Mouse (Mus musculus): ENCODE results near the gene Itprip.

Itprip gene

DNA sequence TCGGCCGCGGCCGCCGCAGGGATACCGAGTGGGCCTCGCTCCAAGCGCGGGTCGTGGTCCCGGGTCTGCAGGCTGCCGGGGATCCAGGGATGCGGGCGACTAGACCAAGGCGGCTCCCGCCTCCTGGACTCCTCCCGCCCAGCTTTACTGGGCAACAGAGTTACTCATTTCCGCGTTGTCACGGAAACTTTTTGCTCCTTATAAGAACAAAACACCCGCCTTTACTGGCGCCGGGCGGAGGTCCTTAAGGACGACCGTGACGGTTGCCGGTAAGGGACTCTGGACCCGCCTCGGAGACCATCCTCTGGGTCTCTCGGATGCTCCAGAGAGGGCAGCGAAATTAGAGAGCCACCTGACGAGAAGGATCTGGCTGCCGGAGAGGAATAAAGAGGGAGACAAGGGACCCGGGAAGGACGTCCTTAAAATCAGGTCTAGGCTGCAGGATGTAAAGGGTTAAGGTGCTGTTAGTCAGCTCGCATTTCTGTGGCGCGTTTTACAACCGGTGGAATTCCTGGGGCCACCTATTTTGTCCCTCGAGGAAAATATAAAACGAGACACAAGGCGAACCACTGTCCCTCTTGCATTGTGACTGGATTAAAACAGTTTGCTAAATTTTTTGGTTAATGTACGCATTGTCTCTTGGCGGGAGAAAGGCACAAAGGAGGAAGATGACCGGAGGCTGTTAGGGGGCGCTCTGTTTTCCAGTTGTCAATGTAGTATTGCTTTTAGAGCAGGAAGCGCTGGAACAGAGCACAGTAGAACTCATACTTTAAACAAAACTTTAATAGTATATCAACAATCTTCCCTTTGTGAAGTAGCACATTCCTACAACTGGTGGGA is at the start of gene Itprip, which contains the start of gene Cfap43:
Gene Itprip, minus strand, starts transcription at position 174 of the 840 bp plus-strand sequence.
Gene Cfap43, minus strand, starts transcription at position 162 of the 840 bp plus-strand sequence.
- DNase-seq (ENCODE audit: low read depth, low spot score): peak; percentile 91

DNA sequence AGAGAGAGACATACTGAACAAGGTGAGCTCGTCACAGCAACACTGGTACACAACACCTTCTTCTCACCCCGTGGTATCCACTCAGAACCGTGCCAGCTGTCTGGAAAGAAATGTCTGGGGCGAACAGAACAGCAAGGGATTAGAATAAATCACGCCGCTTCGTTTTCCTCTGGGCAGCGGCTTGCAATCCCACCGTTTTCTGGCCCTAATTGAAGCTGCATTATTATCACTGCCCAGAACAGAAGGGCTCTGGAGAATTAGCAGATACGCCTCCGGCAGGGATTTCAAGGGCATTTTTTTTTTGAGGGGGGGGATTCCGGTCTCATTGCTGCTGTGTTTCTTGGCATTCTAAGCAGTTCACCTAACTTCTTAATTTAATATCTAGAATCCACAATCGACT is 39.1 kb upstream of the Itprip start:
- no peak for DNase-seq (ENCODE audit: low read depth, low spot score)

DNA sequence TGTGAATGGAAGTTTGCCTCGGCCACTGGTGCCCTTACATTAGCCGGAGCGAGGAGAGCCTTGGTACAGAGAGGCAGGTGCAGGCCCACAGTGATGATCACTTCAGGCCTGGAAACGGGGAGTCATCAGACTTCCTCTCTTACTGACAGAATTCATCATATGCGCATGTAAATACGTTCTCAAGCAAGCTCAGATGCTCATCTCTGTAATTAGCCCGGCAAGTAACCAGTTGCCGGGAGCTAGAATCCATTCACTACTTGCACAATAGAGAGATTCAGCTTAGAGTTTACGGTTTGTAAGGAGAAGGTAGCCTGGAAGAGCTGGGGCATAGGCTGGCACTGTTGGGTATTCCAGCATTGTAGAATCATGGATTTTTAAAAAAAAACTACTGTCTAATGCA is 34.1 kb upstream of the Itprip start:
- DNase-seq (ENCODE audit: low read depth, low spot score): no peak

DNA sequence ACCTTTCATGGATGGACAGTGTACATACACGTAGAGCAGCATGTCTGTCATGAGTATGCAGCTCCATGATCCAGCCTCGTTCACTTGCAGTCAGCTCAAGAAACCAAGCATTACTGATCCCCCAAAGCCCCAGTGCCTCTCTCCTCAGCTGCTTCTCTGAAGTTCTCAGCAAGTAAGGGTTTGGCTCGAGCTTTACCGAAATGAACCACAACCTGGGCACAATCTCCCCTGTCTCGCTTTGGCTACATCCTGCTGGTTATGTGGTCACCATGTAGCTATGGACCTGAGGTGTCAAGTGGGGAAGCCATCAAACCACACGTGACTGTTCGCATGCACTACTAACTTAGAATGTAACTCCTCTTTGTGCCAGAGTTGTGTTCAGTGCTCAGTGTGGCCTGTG is 31.8 kb upstream of the Itprip start:
- DNase-seq (ENCODE audit: low read depth, low spot score): no peak

DNA sequence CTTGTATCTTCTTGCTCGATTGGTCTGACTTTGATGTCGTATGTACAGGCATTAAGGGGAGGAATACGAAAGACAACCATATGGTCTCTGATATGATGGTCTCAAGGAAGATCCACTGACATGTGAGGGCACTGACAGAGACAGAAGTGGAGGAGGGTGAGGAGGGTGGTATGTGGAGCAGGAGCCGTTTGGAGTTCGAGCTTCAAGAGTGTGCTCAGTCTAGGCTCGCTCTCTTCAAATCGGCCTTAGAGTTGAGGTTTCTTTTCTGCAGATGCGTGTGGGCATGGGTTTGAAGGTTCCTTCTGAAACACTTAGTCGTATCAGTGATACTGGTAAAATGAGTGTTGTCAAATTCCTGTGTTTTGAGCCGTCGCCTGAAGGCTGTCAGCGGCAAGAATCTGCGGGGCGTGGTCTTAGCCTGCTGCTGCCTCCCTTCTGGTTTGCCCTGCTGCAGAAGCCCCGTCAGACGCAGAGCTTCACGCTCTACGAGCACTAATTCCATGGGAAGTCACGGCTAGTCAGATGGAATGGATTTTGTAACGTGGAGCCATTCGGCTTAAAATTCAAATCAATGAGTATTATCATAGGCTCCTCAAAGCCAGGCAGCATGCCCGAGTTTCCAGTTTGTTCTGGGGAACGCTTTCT is 27.8 kb upstream of the Itprip start:
- no peak for DNase-seq (ENCODE audit: low read depth, low spot score)

DNA sequence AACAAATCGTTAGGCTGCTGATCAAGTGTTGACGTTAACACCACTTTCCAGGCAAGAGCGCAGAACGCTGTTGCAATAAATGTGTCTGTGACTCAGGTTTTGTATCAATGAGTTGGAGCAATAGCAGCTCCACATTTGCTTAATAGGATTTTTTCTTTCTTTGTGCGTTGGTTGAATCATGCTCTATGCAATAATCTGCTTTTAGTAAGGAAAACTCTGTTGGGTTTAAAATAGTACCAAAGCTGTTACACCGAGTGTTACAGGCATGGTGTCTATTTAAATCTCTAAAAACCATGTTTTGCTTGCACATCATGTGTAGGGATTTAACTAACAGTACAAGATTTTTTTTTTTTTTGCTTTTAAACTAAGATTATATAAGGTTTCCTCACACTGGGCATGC is 20.3 kb upstream of the Itprip start:
- DNase-seq (ENCODE audit: low read depth, low spot score): no peak

DNA sequence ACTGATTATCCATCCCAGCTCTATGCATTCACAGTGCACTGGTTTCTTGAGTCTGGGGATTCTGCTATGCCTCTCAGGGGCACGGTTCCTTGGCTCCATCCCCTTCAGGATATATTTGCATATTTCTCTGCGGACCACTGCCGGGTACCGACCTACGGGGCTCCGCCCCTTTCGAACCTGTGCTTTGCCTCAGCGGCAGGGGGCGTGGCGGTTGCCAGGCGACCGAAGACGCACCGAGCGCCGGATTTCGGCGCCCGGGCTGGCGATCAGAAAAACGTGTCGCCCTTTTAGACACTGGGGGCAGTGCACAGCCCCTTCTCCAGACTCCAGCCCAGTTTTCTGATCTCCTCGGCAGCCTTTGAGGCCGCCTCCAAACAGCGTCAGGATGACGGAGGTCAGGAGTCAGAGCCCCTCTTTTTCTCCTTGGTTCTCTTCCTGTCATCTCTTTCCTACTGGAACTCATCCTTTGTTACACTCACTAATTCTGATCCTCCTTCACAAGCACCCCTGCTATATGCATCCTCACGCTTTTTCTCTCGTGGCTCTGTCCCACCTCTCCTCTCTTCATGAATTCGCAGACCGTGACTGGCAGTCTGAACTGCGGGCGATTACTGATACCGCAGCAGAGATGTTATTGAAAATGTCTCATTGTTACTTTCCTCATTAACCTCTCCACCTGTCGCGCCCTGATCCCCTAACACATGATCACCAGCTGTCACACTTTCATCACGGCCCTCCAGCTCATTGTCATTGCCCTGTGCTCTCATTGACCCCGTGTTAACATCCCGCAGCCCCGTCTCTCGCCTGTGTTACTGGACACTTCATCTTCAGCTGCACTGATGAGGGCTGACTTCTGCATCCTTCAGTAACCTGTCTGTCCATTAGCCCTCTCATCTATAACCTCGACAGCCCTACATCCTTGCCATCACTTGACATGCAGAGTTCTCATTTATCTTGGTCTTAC is 18.6 kb upstream of the Itprip start, which contains the start of gene Cfap58:
Gene Cfap58, plus strand, starts transcription at position 233 of the 964 bp plus-strand sequence.
- DNase-seq (ENCODE audit: low read depth, low spot score): peak; percentile 86

DNA sequence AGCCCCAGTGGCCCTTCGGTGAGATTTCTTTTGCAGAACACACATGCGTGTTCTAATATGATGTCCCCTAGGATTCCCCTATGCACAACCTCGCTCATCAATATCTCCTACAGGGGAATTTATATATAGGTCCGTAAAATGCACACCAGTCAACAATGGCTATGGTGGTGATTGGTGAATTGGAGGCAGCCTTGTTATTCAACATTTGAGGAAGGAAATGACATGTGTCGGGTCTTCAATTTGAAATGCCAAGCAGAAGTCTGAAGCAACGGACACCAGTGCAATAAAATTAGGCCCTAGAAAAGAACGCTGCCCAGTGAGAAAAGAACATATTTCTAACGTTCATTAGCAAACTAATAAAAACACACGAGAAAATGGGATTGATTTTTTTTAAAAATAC is 17.8 kb upstream of the Itprip start:
- DNase-seq (ENCODE audit: low read depth, low spot score): no peak

DNA sequence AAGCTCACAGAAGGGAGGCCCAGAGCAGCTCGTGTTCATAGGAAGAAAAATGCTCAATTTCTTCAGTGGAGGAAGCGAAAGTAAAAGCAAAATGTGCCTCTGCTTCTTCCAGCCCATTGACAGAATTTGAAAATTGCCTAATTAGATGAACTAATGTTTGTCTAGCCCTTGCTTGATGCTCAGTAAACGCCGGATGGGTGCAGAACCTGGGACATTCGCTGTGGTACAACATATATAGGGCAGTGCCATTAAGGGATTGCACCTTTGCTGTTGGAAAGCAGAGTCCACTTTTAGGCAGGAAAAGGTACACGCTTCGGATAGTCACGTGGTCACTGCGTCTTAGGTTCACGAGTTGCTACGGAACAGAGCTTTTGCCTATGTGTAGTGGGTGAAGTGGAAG is 17.4 kb upstream of the Itprip start:
- DNase-seq (ENCODE audit: low read depth, low spot score): no peak

DNA sequence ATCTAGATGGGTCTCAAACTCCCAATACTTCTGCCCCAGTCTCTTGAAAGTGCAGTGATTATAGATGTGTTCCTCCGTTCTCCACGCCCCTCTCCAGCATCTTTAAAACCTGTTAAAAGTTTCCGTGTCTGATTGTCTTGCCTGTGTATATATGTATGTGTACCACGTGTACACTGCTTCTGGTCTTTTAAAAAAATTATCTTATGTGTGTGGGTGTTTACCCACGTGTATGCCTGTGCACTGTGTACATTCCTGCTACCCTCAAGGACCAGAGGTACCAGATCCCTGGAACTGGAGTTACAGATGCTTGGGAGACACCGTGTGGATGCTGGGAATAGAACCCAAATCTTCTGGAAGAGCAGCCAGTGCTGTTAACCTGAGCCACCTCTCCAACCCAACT is 16.4 kb upstream of the Itprip start:
- DNase-seq (ENCODE audit: low read depth, low spot score): no peak

DNA sequence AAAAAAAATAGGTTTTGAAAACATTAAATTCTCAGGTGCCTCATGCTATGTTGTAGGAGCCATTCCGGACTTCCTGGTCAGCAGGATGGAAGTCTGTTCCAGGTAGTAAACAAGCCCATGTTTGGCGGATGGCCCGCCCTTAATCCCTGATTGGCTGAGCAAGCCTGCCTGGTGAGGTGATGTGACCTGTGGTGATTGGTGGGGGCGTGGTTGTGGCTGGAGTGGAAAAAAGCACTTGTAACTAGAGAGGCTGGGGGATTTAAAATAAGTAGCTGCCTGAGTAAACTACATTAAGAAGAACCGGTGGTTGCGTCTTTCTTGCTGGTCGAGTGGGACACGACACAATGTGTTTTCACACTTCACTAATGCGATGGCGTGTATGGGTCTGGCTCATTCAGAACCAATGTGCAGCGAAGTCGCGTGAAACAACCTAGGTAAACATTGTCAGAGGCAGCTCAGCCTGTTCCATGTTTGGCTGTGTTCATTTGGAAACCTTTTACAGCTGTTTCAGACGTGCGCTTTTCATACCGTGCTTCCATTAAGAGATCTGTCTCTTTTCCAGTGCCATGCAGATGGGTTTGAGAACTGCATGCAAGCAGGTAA is 15.6 kb upstream of the Itprip start:
- no peak for DNase-seq (ENCODE audit: low read depth, low spot score)

DNA sequence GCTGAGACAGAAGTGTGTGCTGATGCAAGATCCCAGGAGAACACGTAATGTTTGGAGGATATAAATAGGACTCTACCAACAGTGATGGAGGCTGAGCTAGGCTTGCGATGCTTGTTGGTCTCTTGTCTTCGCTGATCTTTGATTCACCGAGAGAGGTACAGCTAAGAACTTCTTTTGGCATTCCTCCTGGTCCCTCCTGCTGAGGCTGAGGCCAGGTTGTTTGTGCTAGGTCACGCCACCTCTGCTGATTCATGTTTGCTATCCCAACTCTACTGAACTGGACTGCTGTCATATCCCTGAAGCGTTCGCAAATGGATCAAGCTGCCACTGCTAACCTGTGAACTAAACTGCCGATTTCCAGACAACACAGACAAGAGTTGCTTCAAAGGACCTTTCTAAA is 15.0 kb upstream of the Itprip start:
- DNase-seq (ENCODE audit: low read depth, low spot score): no peak

DNA sequence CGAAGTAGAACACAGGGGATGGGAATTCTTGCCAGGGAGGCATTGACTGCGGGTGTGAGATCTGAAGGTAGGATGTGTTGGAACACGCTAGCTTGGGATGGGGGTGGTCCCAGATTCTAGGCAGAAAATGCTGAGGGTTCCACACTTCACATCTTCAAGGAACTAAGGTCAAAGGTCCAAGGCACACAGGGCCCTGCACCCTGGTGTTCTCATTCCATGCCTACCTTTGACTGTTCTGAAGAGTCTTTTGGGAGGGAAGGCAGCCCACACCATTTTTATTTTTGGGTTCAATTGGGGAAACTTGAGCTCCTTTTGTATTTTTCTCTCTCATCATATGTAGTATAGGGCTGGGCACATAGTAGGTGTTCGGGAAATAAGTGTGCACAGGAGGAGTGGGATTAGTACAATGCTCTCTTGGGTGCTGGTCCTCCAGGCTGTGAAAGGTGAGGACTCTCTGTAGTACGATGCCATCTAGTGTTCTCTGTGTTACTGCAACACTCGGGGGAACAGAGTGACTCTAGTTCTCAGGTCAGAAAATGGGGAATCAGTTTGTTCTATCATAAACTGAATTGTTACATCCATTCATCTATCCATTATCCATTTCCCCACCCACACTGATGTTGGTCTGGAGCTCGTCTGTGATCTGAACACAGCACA is 13.0 kb upstream of the Itprip start:
- peak; percentile 73 for DNase-seq (ENCODE audit: low read depth, low spot score)

DNA sequence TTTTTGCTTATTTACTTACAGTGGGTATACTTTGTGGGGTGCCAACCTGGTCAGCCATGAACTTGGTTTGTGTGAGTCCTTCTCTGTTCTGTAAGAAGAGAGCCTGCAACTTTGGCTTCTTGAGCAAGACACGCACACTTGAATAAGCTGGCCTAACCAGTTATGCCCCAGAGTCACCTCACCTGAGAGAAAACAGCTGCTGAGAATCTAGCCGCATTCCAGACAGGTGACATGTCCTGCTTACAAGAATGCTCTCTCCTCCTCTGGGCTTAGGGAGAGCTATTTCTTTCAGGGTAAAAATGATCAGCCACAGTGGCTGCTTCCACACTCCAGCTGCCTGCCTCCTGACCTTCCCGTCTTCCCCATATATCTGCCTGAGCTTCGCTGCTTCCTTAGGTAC is 9.9 kb upstream of the Itprip start:
- no peak for DNase-seq (ENCODE audit: low read depth, low spot score)

DNA sequence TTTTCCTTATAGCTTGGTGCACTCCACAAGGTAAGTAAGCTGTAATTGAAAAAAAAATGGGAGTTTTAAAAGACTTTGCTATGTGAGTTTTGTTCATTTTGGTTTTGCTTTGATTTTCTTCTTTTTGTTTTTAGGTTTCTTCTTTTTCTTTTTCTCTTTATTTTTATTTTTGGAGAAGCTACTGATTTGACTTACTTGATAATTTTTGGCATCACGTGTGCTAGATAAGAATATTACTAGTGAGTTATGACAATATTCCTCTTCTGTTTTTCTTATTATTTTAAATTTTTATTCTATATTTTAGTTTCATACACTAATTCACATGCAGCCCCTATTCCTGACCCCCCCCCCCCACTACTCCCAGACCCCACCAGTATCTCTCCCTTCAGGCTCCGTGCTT is 7.9 kb upstream of the Itprip start:
- DNase-seq (ENCODE audit: low read depth, low spot score): no peak

DNA sequence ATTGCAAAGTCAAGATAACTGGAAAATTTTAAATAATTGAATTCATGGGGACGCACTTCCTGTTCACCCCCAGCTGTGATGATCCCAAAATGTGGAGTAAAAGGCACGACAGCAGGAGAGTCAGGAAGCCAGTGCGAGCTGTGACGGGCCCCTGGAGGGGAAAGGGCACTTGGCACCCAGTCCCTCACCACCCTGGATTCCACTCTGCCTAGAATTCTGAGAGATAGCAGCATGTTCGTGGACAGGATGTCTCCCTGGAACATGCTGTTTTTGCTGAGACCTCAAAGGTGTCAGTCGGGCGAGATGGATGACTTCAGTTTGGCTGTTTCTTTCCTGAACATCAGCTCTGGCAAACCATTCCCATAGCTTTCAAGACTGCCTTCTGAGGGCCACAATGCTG is 6.7 kb upstream of the Itprip start:
- no peak for DNase-seq (ENCODE audit: low read depth, low spot score)

DNA sequence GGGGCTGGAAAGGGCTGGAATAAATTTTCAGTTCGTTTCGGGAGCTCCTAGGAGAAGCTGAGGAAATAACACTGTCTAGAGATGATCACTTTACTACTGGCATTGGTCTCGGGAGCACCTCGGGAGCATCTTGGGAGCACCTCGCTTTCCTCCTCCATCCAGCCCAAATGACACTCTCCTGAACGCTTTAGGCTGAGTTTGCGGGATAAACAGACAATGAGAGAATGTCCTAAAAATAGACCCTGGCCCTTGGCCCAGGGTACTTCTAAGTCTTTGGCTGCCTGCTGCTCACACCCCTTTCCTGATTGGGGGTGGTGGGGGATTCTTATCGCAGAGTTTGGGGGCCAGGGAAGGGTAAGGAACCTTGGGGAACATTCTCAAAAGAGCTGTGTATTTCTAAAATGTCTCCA is 872 bp upstream of the Itprip start:
- DNase-seq (ENCODE audit: low read depth, low spot score): no peak

DNA sequence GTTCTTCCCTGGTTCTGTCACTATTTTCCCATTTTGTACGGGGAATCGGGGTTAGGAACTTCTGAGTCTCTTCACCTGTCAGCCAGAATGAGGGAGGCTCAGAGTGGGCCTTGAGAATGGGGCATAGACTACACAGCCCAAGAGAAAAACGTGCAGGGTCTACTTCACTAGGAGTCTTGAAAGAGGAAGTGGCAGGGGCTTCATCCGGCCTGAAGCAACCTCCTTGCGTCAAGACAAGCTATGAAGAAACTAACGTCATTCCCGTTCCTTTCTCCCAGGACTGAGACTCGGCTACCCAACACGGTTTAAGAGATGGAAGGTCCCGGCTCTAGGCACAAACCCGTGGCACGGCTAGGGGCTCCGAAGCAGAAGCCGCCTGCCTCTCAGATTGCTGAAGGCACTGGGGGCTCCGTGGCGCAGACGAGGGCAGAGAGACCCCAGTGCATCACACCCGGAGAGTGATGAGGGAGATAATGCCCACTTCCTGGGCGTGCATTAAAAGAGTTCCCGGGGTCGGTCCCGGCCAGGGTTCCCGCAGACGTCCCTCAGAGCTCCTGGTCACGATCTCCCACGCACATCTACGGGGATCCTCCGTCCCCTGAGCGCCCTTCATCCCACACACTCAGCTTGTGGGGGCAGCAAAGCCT is 521 bp downstream of the Itprip start:
- peak; percentile 64 for DNase-seq (ENCODE audit: low read depth, low spot score)

DNA sequence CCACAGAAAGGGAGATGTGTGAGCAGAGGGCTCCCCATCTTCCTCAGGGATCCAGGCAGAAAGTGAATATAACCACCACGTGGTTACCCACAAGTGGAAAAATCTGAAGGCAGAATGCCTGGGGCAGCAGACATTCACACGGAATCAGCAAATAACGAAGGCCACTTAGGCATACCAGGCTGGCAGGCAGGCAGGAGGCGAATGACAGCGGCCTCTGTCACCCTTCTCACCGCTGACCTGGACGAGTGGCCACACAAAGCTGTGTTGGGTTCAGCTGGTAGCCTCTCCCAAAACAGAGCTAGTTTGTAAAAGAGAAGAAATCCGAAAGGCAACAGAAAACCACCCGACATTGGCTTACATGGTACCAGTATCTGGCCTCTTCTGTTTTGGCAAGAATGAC is 1.1 kb downstream of the Itprip start:
- no peak for DNase-seq (ENCODE audit: low read depth, low spot score)

DNA sequence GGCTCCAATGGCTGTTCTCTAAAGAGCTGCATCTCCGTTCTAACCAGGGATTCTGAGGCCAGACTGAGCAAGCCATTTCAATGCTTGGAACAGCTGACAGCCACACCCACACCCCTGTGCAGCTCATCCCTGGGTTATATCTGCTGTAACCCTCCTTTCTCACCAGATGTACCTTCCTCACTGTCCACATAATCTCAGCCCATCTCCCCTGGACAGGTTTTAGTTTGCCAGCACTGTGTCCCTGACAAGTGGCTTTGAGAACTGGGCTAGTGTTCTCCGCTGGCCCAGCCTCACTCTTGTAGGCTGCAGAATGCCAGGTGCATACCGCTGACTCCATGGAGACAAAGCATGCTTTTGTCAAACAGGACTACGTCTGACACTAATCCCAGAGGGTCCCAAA is 1.7 kb downstream of the Itprip start:
- DNase-seq (ENCODE audit: low read depth, low spot score): no peak

Data from CD4-positive helper T cell, adult 2 months (primary cell).